Mouse (Mus musculus) spleen, adult 2 months (tissue): ENCODE measurements around the gene Hjurp.

Experiments
- CTCF ChIP-seq: fragments of 200-500 bp; IDR thresholded peaks from 2 replicates; pipeline ENCODE4 v1.5.1; 2011; ENCODE audit warnings: mild to moderate bottlenecking, inconsistent platforms; ENCODE audit not compliant: insufficient read depth, insufficient read length, insufficient replicate concordance; ENCODE audit errors: extremely low read depth
- POLR2A ChIP-seq: fragments of 200-500 bp; IDR thresholded peaks from 2 replicates; pipeline ENCODE4 v1.6.1; 2011; ENCODE audit warnings: low read depth, low read length, inconsistent platforms

- TF ChIP-seq CTCF (no peak), POLR2A (no peak)
Observed at GRCm38 (mm10) chr1:88254793-88255465, 22.5 kb downstream of the Hjurp start.
